In genomic region chr11:14379763-14380571, GRCm38 (mm10) we compare ENCODE assay signal across 11 mouse cellular contexts.
A peak's percentile ranks its signal among the peaks of the same experiment; 100 is the strongest.
DNase-seq lines count a peak whose midpoint lies in the region; ATAC-seq and TF ChIP-seq lines count a peak whose summit lies in the region.
"Had no signal": no experiment of that assay in that cellular context is flagged by ENCODE, and none has a peak within 500 bp of the region (broad histone marks: within the 10 kb centered on the region; RNA-seq: fewer than 3 reads in every experiment).

No protein-coding gene starts in this region.

- H3K4me1 ChIP-seq in forebrain, embryonic 11.5 days (replicated peaks; ENCODE audit: control insufficient read depth, insufficient read depth, low read length), result no peaks in the 10 kb centered on the region
- peaks cover 21% of the 10 kb centered on the region for H3K4me1 ChIP-seq in forebrain, embryonic 10.5 days
- H3K4me1 ChIP-seq in forebrain, embryonic 12.5 days, result peaks cover 10% of the 10 kb centered on the region
- H3K4me1 ChIP-seq in hindbrain, postnatal 0 days (ENCODE audit: insufficient read depth, low read length), result no peaks in the 10 kb centered on the region
- H3K4me1 ChIP-seq in neural tube, embryonic 12.5 days, result peaks cover 3% of the 10 kb centered on the region; the same call in 1 of the 2 replicates
- H3K4me1 ChIP-seq: liver, embryonic 13.5 days had no signal

- no peak overlapping the region for H3K9ac ChIP-seq in forebrain, embryonic 11.5 days (ENCODE audit: low read length)
- no peak overlapping the region for H3K9ac ChIP-seq in forebrain, embryonic 12.5 days
- no peak overlapping the region for H3K9ac ChIP-seq in hindbrain, postnatal 0 days (replicated peaks; ENCODE audit: low read length)
- H3K9ac ChIP-seq in neural tube, embryonic 12.5 days, result no peak overlapping the region
- H3K9ac ChIP-seq: liver, embryonic 13.5 days had no signal

- H3K4me2 ChIP-seq in forebrain, embryonic 11.5 days (ENCODE audit: low read depth, low read length, severe bottlenecking), result no peak overlapping the region
- H3K4me2 ChIP-seq in forebrain, embryonic 12.5 days, result no peak overlapping the region
- no peak overlapping the region for H3K4me2 ChIP-seq in hindbrain, postnatal 0 days (ENCODE audit: low read depth, low read length)
- 0 out of 2 replicates have a peak overlapping the region, but pooled peaks have one; percentile 2 for H3K4me2 ChIP-seq in neural tube, embryonic 12.5 days (replicated peaks)
- H3K4me2 ChIP-seq: liver, embryonic 13.5 days had no signal

- no peaks in the 10 kb centered on the region for H3K9me3 ChIP-seq in forebrain, embryonic 11.5 days (ENCODE audit: control insufficient read depth, low read length)
- H3K9me3 ChIP-seq in forebrain, embryonic 10.5 days, result no peaks in the 10 kb centered on the region
- H3K9me3 ChIP-seq in forebrain, embryonic 12.5 days, result no peaks in the 10 kb centered on the region
- no peaks in the 10 kb centered on the region for H3K9me3 ChIP-seq in hindbrain, postnatal 0 days (ENCODE audit: low read length)
- no peaks in the 10 kb centered on the region for H3K9me3 ChIP-seq in neural tube, embryonic 12.5 days
- H3K9me3 ChIP-seq: G1E; liver, embryonic 13.5 days had no signal

- DNase-seq in forebrain, embryonic 11.5 days (ENCODE audit: low spot score), result no peak
- DNase-seq in forebrain, embryonic 10.5 days (ENCODE audit: extremely low spot score, low spot score), result no peak
- peak; percentile 19 for DNase-seq in hindbrain, postnatal 0 days (ENCODE audit: low spot score)
- no peak for DNase-seq in layer of hippocampus, postnatal 14 days (ENCODE audit: low spot score in 2 of 2)
- no peak for DNase-seq in heart, adult 11 months
- DNase-seq: heart, postnatal 36 days; liver, embryonic 13.5 days had no signal

- no peak for TF ChIP-seq CTCF in hindbrain, postnatal 0 days (IDR thresholded peaks at IDR 0.05; ENCODE audit: low read depth)

- H3K4me3 ChIP-seq in forebrain, embryonic 11.5 days (ENCODE audit: low read depth, low read length), result no peak overlapping the region
- no peak overlapping the region for H3K4me3 ChIP-seq in forebrain, embryonic 10.5 days
- H3K4me3 ChIP-seq in forebrain, embryonic 12.5 days (replicated peaks), result no peak overlapping the region
- H3K4me3 ChIP-seq in hindbrain, postnatal 0 days (ENCODE audit: low read length), result no peak overlapping the region
- no peak overlapping the region for H3K4me3 ChIP-seq in neural tube, embryonic 12.5 days
- H3K4me3 ChIP-seq: liver, embryonic 13.5 days had no signal

- no peaks in the 10 kb centered on the region for H3K36me3 ChIP-seq in forebrain, embryonic 11.5 days (ENCODE audit: control insufficient read depth, insufficient read depth, low read length)
- H3K36me3 ChIP-seq in forebrain, embryonic 10.5 days (replicated peaks), result no peaks in the 10 kb centered on the region
- no peaks in the 10 kb centered on the region for H3K36me3 ChIP-seq in forebrain, embryonic 12.5 days (replicated peaks)
- no peaks in the 10 kb centered on the region for H3K36me3 ChIP-seq in hindbrain, postnatal 0 days (ENCODE audit: insufficient read depth, low read length)
- no peaks in the 10 kb centered on the region for H3K36me3 ChIP-seq in neural tube, embryonic 12.5 days
- H3K36me3 ChIP-seq: G1E; liver, embryonic 13.5 days had no signal

- peak; percentile 71 for ATAC-seq in forebrain, embryonic 11.5 days (replicated peaks; ENCODE audit: low FRiP score)
- ATAC-seq in forebrain, embryonic 12.5 days (ENCODE audit: low FRiP score), result peak; percentile 83
- ATAC-seq in hindbrain, postnatal 0 days, result peak; percentile 61; the same call in 1 of the 2 replicates
- peak; percentile 88 for ATAC-seq in neural tube, embryonic 12.5 days (ENCODE audit: low FRiP score, low read depth)
- no peak for ATAC-seq in frontal cortex, adult (ENCODE audit: low TSS enrichment)

- H3K27ac ChIP-seq in forebrain, embryonic 11.5 days (ENCODE audit: low read depth, low read length), result no peak overlapping the region
- no peak overlapping the region for H3K27ac ChIP-seq in forebrain, embryonic 10.5 days
- H3K27ac ChIP-seq in forebrain, embryonic 12.5 days, result no peak overlapping the region
- no peak overlapping the region for H3K27ac ChIP-seq in hindbrain, postnatal 0 days
- no peak overlapping the region for H3K27ac ChIP-seq in neural tube, embryonic 12.5 days
- H3K27ac ChIP-seq: liver, embryonic 13.5 days had no signal

- no peaks in the 10 kb centered on the region for H3K27me3 ChIP-seq in forebrain, embryonic 11.5 days (ENCODE audit: control insufficient read depth, insufficient read depth, low read length)
- no peaks in the 10 kb centered on the region for H3K27me3 ChIP-seq in forebrain, embryonic 10.5 days (ENCODE audit: poor library complexity, severe bottlenecking)
- peaks cover 3% of the 10 kb centered on the region; the same call in 1 of the 2 replicates for H3K27me3 ChIP-seq in forebrain, embryonic 12.5 days
- no peaks in the 10 kb centered on the region for H3K27me3 ChIP-seq in hindbrain, postnatal 0 days (ENCODE audit: insufficient read depth, low read length)
- H3K27me3 ChIP-seq in neural tube, embryonic 12.5 days (replicated peaks), result no peaks in the 10 kb centered on the region
- H3K27me3 ChIP-seq: liver, embryonic 13.5 days had no signal

- 28% methylated on average over 11 of the region's 11 CpGs for WGBS in forebrain, embryonic 11.5 days
- 52% methylated on average over 11 of the region's 11 CpGs for WGBS in forebrain, embryonic 10.5 days
- WGBS in forebrain, embryonic 12.5 days, result 22% methylated on average over 11 of the region's 11 CpGs
- WGBS in hindbrain, postnatal 0 days, result 27% methylated on average over 11 of the region's 11 CpGs
- 25% methylated on average over 11 of the region's 11 CpGs for WGBS in neural tube, embryonic 12.5 days
